Mouse (Mus musculus): ENCODE measurements around the gene Btbd35f26. TPM values are rescaled to one million over a fixed set of nuclear protein-coding genes. Genes with fewer than 3 reads are reported as not detected.
"Not testable (repeated sequence)": the region's sequence is repeated elsewhere in the genome, so short reads cannot be mapped to it uniquely, and the experiment has no call there.

The Btbd35f26 gene
- not detected in 2 replicates for total RNA-seq (2017)

DNA sequence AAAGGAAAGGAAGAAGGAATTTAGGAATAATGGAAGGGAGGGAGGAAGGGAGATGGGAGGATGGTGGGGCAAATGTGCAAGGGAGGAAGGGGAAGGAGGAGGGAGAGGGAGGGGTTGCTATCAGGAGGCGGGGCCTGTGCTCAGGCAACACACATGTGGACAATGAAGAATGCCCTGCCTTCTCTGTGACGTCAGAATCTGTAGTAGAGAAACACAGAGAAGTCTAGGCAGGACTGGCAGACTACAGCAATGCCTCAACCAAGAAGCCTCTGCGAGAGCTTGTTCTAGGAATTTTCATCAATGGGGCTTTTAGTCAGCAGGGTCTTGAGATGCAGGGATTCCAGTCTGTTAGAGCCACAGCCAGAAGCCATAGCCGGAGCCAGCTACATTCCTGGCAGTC is at the start of gene Btbd35f26:
Btbd35f26 (plus strand) TSS at position 301 of the 400 bp plus-strand sequence.
- ATAC-seq (ENCODE audit: extremely low read depth, insufficient number of reproducible peaks, low FRiP score, poor library complexity, severe bottlenecking) = not testable (repeated sequence)

DNA sequence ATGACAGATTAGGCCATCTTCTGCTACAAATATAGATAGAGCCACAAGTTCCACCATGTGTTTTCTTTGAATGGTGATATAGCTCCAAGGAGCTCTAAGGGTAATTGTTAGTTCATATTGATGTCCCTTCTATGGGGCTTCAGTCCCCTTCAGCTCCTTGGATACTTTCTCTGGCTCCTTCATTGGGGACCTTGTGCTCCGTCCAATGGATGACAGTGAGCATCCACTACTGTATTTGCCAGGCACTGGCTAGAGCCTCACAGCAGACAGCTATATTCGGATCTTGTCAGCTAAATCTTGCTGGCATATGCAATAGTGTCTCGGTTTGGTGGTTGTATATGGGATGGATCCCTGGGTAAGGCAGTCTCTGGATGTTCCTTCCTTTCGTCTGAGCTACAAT is 5.7 kb downstream of the Btbd35f26 start:
- not testable (repeated sequence) for ATAC-seq (ENCODE audit: extremely low read depth, insufficient number of reproducible peaks, low FRiP score, poor library complexity, severe bottlenecking)

DNA sequence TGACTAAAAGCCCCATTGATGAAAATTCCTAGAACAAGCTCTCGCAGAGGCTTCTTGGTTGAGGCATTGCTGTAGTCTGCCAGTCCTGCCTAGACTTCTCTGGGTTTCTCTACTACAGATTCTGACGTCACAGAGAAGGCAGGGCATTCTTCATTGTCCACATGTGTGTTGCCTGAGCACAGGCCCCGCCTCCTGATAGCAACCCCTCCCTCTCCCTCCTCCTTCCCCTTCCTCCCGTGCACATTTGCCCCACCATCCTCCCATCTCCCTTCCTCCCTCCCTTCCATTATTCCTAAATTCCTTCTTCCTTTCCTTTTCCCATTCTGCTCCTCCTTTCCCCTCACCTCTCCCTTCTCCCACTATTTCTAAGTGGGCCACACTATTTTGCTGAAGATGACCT is 47.6 kb downstream of the Btbd35f26 start, which contains the start of gene Btbd35f19:
Btbd35f19 (minus strand) TSS at position 101 of the 400 bp plus-strand sequence.
- ATAC-seq (ENCODE audit: extremely low read depth, insufficient number of reproducible peaks, low FRiP score, poor library complexity, severe bottlenecking) = not testable (repeated sequence)

Other genes with a start within 250 kb of the Btbd35f26 start
- not detected in 2 replicates for gene Btbd35f29, start 218.8 kb upstream of the Btbd35f26 start, total RNA-seq (2017)
- gene Spin2f, start 82.6 kb upstream of the Btbd35f26 start, total RNA-seq (2017) = not detected in 2 replicates
- gene Btbd35f19, start 47.5 kb downstream of the Btbd35f26 start, total RNA-seq (2017) = not detected in 2 replicates
- gene Gm21883, start 237.8 kb downstream of the Btbd35f26 start, total RNA-seq (2017) = not detected in 2 replicates